Comparison of ENCODE assay signal across 18 mouse cellular contexts in genomic region chr17:35769175-35769960, GRCm38 (mm10). TPM values are rescaled to one million over a fixed set of nuclear protein-coding genes. Genes with fewer than 3 reads are reported as not detected.
DNase-seq lines count a peak whose midpoint lies in the region; ATAC-seq and TF ChIP-seq lines count a peak whose summit lies in the region.
"Had no signal": no experiment of that assay in that cellular context is flagged by ENCODE, and none has a peak within 500 bp of the region (broad histone marks: within the 10 kb centered on the region; RNA-seq: fewer than 3 reads in every experiment).

No protein-coding gene starts in this region.

- H3K4me3 ChIP-seq in forebrain, postnatal 0 days (ENCODE audit: low read depth, low read length), result no peak overlapping the region
- no peak overlapping the region for H3K4me3 ChIP-seq in forebrain, embryonic 13.5 days
- H3K4me3 ChIP-seq in midbrain, postnatal 0 days (ENCODE audit: low read depth, low read length), result no peak overlapping the region
- no peak overlapping the region for H3K4me3 ChIP-seq in midbrain, embryonic 16.5 days (ENCODE audit: low read depth, low read length)
- no peak overlapping the region for H3K4me3 ChIP-seq in intestine, embryonic 15.5 days (replicated peaks)
- no peak overlapping the region for H3K4me3 ChIP-seq in stomach, embryonic 16.5 days (replicated peaks; ENCODE audit: low read length)
- no peak overlapping the region for H3K4me3 ChIP-seq in forebrain, embryonic 10.5 days
- H3K4me3 ChIP-seq: hindbrain, embryonic 10.5 days; left cerebral cortex, adult 2 months; midbrain, embryonic 13.5 days had no signal

- H3K9me3 ChIP-seq in forebrain, postnatal 0 days (ENCODE audit: low read length), result no peaks in the 10 kb centered on the region
- no peaks in the 10 kb centered on the region; the same call in 1 of the 2 replicates for H3K9me3 ChIP-seq in forebrain, embryonic 13.5 days (replicated peaks)
- no peaks in the 10 kb centered on the region for H3K9me3 ChIP-seq in midbrain, postnatal 0 days (ENCODE audit: low read length)
- H3K9me3 ChIP-seq in midbrain, embryonic 16.5 days (replicated peaks; ENCODE audit: control insufficient read depth, low read length, poor library complexity, severe bottlenecking), result no peaks in the 10 kb centered on the region
- H3K9me3 ChIP-seq in intestine, embryonic 15.5 days, result no peaks in the 10 kb centered on the region
- H3K9me3 ChIP-seq in stomach, embryonic 16.5 days (replicated peaks; ENCODE audit: control insufficient read depth, low read length), result no peaks in the 10 kb centered on the region
- H3K9me3 ChIP-seq in forebrain, embryonic 10.5 days, result no peaks in the 10 kb centered on the region
- H3K9me3 ChIP-seq: hindbrain, embryonic 10.5 days; midbrain, embryonic 13.5 days had no signal

- H3K4me2 ChIP-seq in forebrain, postnatal 0 days (ENCODE audit: low read depth), result no peak overlapping the region
- no peak overlapping the region for H3K4me2 ChIP-seq in forebrain, embryonic 13.5 days
- no peak overlapping the region for H3K4me2 ChIP-seq in midbrain, postnatal 0 days (ENCODE audit: low read depth, low read length, poor library complexity, severe bottlenecking)
- H3K4me2 ChIP-seq in midbrain, embryonic 16.5 days (ENCODE audit: low read length), result no peak overlapping the region
- no peak overlapping the region for H3K4me2 ChIP-seq in intestine, embryonic 15.5 days (replicated peaks)
- H3K4me2 ChIP-seq in stomach, embryonic 16.5 days (ENCODE audit: low read depth, low read length), result no peak overlapping the region
- H3K4me2 ChIP-seq: lung, embryonic 14.5 days; midbrain, embryonic 13.5 days had no signal

- TF ChIP-seq CTCF in forebrain, postnatal 0 days (IDR thresholded peaks at IDR 0.05; ENCODE audit: low read depth), result no peak
- no peak for TF ChIP-seq CTCF in midbrain, postnatal 0 days (IDR thresholded peaks at IDR 0.05)

- H3K4me1 ChIP-seq in forebrain, postnatal 0 days (ENCODE audit: insufficient read depth), result no peaks in the 10 kb centered on the region
- H3K4me1 ChIP-seq in forebrain, embryonic 13.5 days, result no peaks in the 10 kb centered on the region
- H3K4me1 ChIP-seq in midbrain, postnatal 0 days (ENCODE audit: insufficient read depth, low read length), result no peaks in the 10 kb centered on the region
- H3K4me1 ChIP-seq in midbrain, embryonic 16.5 days (ENCODE audit: control insufficient read depth, insufficient read depth, low read length), result no peaks in the 10 kb centered on the region
- H3K4me1 ChIP-seq in intestine, embryonic 15.5 days (replicated peaks), result no peaks in the 10 kb centered on the region
- H3K4me1 ChIP-seq in stomach, embryonic 16.5 days (ENCODE audit: control insufficient read depth, insufficient read depth, low read length), result peaks cover 10% of the 10 kb centered on the region
- no peaks in the 10 kb centered on the region; the same call in 1 of the 2 replicates for H3K4me1 ChIP-seq in forebrain, embryonic 10.5 days
- H3K4me1 ChIP-seq: midbrain, embryonic 13.5 days had no signal

- H3K9ac ChIP-seq in forebrain, postnatal 0 days, result no peak overlapping the region
- no peak overlapping the region for H3K9ac ChIP-seq in forebrain, embryonic 13.5 days
- no peak overlapping the region for H3K9ac ChIP-seq in midbrain, postnatal 0 days (replicated peaks; ENCODE audit: low read length, poor library complexity, severe bottlenecking)
- no peak overlapping the region for H3K9ac ChIP-seq in midbrain, embryonic 16.5 days (ENCODE audit: low read depth, low read length)
- H3K9ac ChIP-seq in intestine, embryonic 15.5 days, result no peak overlapping the region
- H3K9ac ChIP-seq in stomach, embryonic 16.5 days (ENCODE audit: low read length), result no peak overlapping the region
- H3K9ac ChIP-seq: lung, embryonic 14.5 days; midbrain, embryonic 13.5 days had no signal

- 47% methylated on average over 5 of the region's 5 CpGs for WGBS in forebrain, postnatal 0 days
- 52% methylated on average over 5 of the region's 5 CpGs for WGBS in forebrain, embryonic 13.5 days
- 53% methylated on average over 5 of the region's 5 CpGs for WGBS in midbrain, postnatal 0 days
- WGBS in midbrain, embryonic 16.5 days, result 55% methylated on average over 5 of the region's 5 CpGs
- WGBS in intestine, embryonic 15.5 days, result 69% methylated on average over 5 of the region's 5 CpGs
- WGBS in stomach, embryonic 16.5 days, result 64% methylated on average over 5 of the region's 5 CpGs
- WGBS in forebrain, embryonic 10.5 days, result 59% methylated on average over 5 of the region's 5 CpGs

- H3K27ac ChIP-seq in forebrain, postnatal 0 days (ENCODE audit: low read depth, low read length), result no peak overlapping the region
- H3K27ac ChIP-seq in forebrain, embryonic 13.5 days, result no peak overlapping the region
- H3K27ac ChIP-seq in midbrain, postnatal 0 days (ENCODE audit: low read depth, low read length), result no peak overlapping the region
- H3K27ac ChIP-seq in midbrain, embryonic 16.5 days (ENCODE audit: low read length), result no peak overlapping the region
- no peak overlapping the region for H3K27ac ChIP-seq in intestine, embryonic 15.5 days
- no peak overlapping the region for H3K27ac ChIP-seq in stomach, embryonic 16.5 days (ENCODE audit: low read length)
- H3K27ac ChIP-seq in forebrain, embryonic 10.5 days, result no peak overlapping the region
- H3K27ac ChIP-seq: hindbrain, embryonic 10.5 days; left cerebral cortex, adult 2 months; midbrain, embryonic 13.5 days had no signal

- peak; percentile 24 for DNase-seq in forebrain, postnatal 0 days
- peak; percentile 13 for DNase-seq in midbrain, postnatal 0 days (ENCODE audit: low spot score)
- no peak for DNase-seq in urinary bladder, adult 18-20 months (ENCODE audit: low spot score in 2 of 2)
- DNase-seq in forebrain, embryonic 10.5 days (ENCODE audit: extremely low spot score, low spot score), result no peak
- DNase-seq: adrenal gland, postnatal 36 days; kidney, postnatal 14 days; lung, embryonic 14.5 days; retina, postnatal 1 day; thymus, adult 2 months had no signal

- ATAC-seq in forebrain, postnatal 0 days, result no peak
- no peak for ATAC-seq in forebrain, embryonic 13.5 days
- no peak for ATAC-seq in midbrain, postnatal 0 days (ENCODE audit: low FRiP score)
- no peak for ATAC-seq in midbrain, embryonic 16.5 days
- ATAC-seq in intestine, embryonic 15.5 days, result peak; percentile 34; the same call in 1 of the 2 replicates
- ATAC-seq in stomach, embryonic 16.5 days (ENCODE audit: insufficient read depth, low FRiP score), result peak; percentile 41
- ATAC-seq: forebrain, embryonic 16.5 days; inflammation-experienced regulatory T-cells, adult 6 months; midbrain, embryonic 13.5 days had no signal

- no peaks in the 10 kb centered on the region for H3K27me3 ChIP-seq in forebrain, postnatal 0 days (ENCODE audit: insufficient read depth, low read length)
- H3K27me3 ChIP-seq in forebrain, embryonic 13.5 days, result no peaks in the 10 kb centered on the region
- H3K27me3 ChIP-seq in midbrain, postnatal 0 days (ENCODE audit: insufficient read depth, low read length), result no peaks in the 10 kb centered on the region
- no peaks in the 10 kb centered on the region for H3K27me3 ChIP-seq in midbrain, embryonic 16.5 days (ENCODE audit: control insufficient read depth, insufficient read depth, low read depth, low read length)
- H3K27me3 ChIP-seq in intestine, embryonic 15.5 days (replicated peaks), result no peaks in the 10 kb centered on the region
- no peaks in the 10 kb centered on the region for H3K27me3 ChIP-seq in stomach, embryonic 16.5 days (ENCODE audit: control insufficient read depth, insufficient read depth, low read length)
- no peaks in the 10 kb centered on the region for H3K27me3 ChIP-seq in forebrain, embryonic 10.5 days (ENCODE audit: poor library complexity, severe bottlenecking)
- H3K27me3 ChIP-seq: midbrain, embryonic 13.5 days had no signal

- H3K36me3 ChIP-seq in forebrain, postnatal 0 days (ENCODE audit: insufficient read depth), result no peaks in the 10 kb centered on the region
- H3K36me3 ChIP-seq in forebrain, embryonic 13.5 days (ENCODE audit: poor library complexity, severe bottlenecking), result no peaks in the 10 kb centered on the region
- no peaks in the 10 kb centered on the region for H3K36me3 ChIP-seq in midbrain, postnatal 0 days (ENCODE audit: insufficient read depth, low read length)
- no peaks in the 10 kb centered on the region for H3K36me3 ChIP-seq in midbrain, embryonic 16.5 days (ENCODE audit: control insufficient read depth, insufficient read depth, low read length)
- H3K36me3 ChIP-seq in intestine, embryonic 15.5 days, result no peaks in the 10 kb centered on the region
- H3K36me3 ChIP-seq in stomach, embryonic 16.5 days (ENCODE audit: control insufficient read depth, insufficient read depth, low read length), result no peaks in the 10 kb centered on the region
- H3K36me3 ChIP-seq in forebrain, embryonic 10.5 days (replicated peaks), result no peaks in the 10 kb centered on the region
- H3K36me3 ChIP-seq: hindbrain, embryonic 10.5 days; midbrain, embryonic 13.5 days had no signal

RNA-seq across cellular contexts. Expression of gene Ier3, which starts 52.1 kb away (rescaled TPM):
- 8.9 and 9.0 TPM in 2 replicates for total RNA-seq in forebrain, postnatal 0 days (2014; rRNA removed)
- 13.0 and 13.1 TPM in 2 replicates for polyA plus RNA-seq in forebrain, postnatal 0 days (2015; fragmentation: Nextera tagmentation; extraction: Ambion mirVana)
- polyA plus RNA-seq in forebrain, embryonic 13.5 days (2015; fragmentation: Nextera tagmentation; extraction: Ambion mirVana), result 4.5 and 5.2 TPM in 2 replicates
- total RNA-seq in midbrain, postnatal 0 days (2014; rRNA removed), result 10.9 and 13.5 TPM in 2 replicates
- polyA plus RNA-seq in midbrain, postnatal 0 days (2015; fragmentation: Nextera tagmentation; extraction: Ambion mirVana), result 12.2 and 16.0 TPM in 2 replicates
- polyA plus RNA-seq in midbrain, embryonic 16.5 days (2015; fragmentation: Nextera tagmentation; extraction: Ambion mirVana), result 8.9 and 10.5 TPM in 2 replicates
- polyA plus RNA-seq in intestine, embryonic 15.5 days (2015; fragmentation: Nextera tagmentation; extraction: Ambion mirVana), result 13.9 and 14.4 TPM in 2 replicates
- polyA plus RNA-seq in stomach, embryonic 16.5 days (2015; fragmentation: Nextera tagmentation; extraction: Ambion mirVana), result 22.1 and 24.4 TPM in 2 replicates
- 4.6 and 5.3 TPM in 2 replicates for polyA plus RNA-seq in forebrain, embryonic 10.5 days (2016; fragmentation: Nextera tagmentation; extraction: Ambion mirVana)

RNA-seq across cellular contexts. Expression of gene Flot1, which starts 53.7 kb away (rescaled TPM):
- total RNA-seq in forebrain, postnatal 0 days (2014; rRNA removed), result 90.4 and 103 TPM in 2 replicates
- 104 and 113 TPM in 2 replicates for polyA plus RNA-seq in forebrain, postnatal 0 days (2015; fragmentation: Nextera tagmentation; extraction: Ambion mirVana)
- 57.0 and 57.7 TPM in 2 replicates for polyA plus RNA-seq in forebrain, embryonic 13.5 days (2015; fragmentation: Nextera tagmentation; extraction: Ambion mirVana)
- total RNA-seq in midbrain, postnatal 0 days (2014; rRNA removed), result 112 and 122 TPM in 2 replicates
- 124 and 140 TPM in 2 replicates for polyA plus RNA-seq in midbrain, postnatal 0 days (2015; fragmentation: Nextera tagmentation; extraction: Ambion mirVana)
- polyA plus RNA-seq in midbrain, embryonic 16.5 days (2015; fragmentation: Nextera tagmentation; extraction: Ambion mirVana), result 102 and 104 TPM in 2 replicates
- 49.1 and 49.4 TPM in 2 replicates for polyA plus RNA-seq in intestine, embryonic 15.5 days (2015; fragmentation: Nextera tagmentation; extraction: Ambion mirVana)
- polyA plus RNA-seq in stomach, embryonic 16.5 days (2015; fragmentation: Nextera tagmentation; extraction: Ambion mirVana), result 55.8 and 58.2 TPM in 2 replicates
- polyA plus RNA-seq in forebrain, embryonic 10.5 days (2016; fragmentation: Nextera tagmentation; extraction: Ambion mirVana), result 49.7 and 51.6 TPM in 2 replicates

Comparison
In these comparisons a context has a peak if more than half of its experiments do, and no peak if none do; other contexts are left out.
1. DNase-seq: peak in forebrain, postnatal 0 days (single experiment) and midbrain, postnatal 0 days (single experiment); none in urinary bladder, adult 18-20 months (0 of 2) and forebrain, embryonic 10.5 days (single experiment).
2. ATAC-seq: peak in intestine, embryonic 15.5 days (single experiment) and stomach, embryonic 16.5 days (single experiment); none in forebrain, postnatal 0 days (single experiment), forebrain, embryonic 13.5 days (single experiment), midbrain, postnatal 0 days (single experiment) and midbrain, embryonic 16.5 days (single experiment).